Mouse (Mus musculus) monocyte, adult 2 months (primary cell): ENCODE data around the gene Sgms2.
"Not testable (repeated sequence)": the region's sequence is repeated elsewhere in the genome, so short reads cannot be mapped to it uniquely, and the experiment has no call there.

ENCODE experiments used
- DNase-seq, 2 experiments: peaks; one replicate each; pipeline ENCODE4 v3.0.0; 2022; ENCODE audit warnings: low spot score in 2 of 2, low read depth in 1 of 2

Gene Sgms2

GRCm38 (mm10) chr3:131359011-131359410, 132.2 kb downstream of the Sgms2 start:
- DNase-seq: no peak

DNA sequence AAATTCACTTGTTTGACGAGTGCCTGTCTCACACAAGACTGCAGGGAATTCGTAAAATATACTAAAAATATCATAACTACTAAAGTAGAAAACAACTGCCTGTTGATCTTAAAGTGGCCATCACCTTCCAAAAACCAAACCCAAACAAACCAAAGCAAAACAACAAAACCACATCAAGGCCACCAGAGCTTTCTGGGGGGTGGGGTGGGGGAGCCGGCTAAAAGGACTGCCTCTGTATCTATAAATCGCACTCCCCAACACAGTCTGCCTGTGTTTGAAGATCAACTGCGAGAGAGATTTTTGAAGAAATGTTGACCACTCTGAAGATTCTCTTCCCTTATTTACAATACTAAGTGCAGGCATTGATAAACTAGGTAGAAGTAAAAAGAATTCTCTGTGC, 133.0 kb downstream of the Sgms2 start:
- no peak for DNase-seq

DNA sequence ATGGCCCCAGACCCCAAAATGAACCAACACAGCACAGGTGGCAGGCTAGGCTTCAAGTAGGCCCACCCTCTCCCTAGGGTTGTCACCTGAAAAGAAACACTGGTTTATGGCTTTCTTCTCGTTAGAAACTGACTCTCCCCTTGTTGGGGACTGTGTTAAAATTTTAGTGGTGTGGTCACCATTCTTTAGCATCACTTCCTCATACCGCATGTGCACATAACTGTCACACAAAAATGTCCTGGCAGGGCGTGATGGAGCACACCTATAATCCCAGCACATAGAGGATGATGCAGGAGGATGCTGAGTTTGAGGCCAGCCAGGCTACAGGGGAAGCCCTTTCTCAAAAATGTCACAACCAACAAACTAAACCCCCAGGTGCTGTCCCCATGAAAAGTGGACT, 133.6 kb downstream of the Sgms2 start:
- DNase-seq: no peak

DNA sequence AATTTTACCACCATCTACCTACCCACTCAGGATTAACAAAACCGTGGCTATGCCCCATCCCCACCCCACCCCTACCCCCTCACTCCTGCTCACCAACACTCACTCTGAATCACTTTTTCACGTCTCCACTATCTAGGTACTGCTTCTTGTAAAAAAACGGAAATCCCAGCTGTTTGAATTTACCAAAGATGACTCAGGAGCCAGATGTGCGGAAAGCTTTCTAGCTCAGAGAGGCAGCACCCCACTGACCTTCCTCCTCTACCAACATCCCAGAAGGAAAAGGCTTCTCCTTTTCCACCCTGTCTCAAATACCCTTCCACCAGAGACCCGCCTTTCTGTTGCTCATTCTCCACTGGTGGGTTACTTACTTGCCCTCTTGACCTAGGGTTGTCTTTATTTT, 135.2 kb downstream of the Sgms2 start:
- no peak for DNase-seq

DNA sequence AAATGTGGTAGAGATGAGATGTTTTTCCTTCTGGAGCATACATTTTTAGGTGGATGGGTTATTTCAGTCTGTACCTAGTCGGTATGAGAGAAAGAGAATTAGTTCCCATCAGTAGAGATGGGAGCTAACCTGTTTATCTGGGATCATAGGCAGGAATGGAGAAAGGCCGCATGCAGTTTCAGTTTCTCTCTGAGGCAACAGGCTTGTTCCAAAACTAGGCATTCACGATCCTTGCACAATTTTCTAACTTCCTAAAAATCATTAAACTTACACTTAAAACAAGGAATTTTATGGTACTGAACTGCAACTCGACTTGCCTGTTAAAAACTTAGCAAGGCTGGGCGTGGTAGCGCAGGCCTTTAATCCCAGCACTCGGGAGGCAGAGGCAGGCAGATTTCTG, 140.7 kb downstream of the Sgms2 start:
- no peak for DNase-seq

DNA sequence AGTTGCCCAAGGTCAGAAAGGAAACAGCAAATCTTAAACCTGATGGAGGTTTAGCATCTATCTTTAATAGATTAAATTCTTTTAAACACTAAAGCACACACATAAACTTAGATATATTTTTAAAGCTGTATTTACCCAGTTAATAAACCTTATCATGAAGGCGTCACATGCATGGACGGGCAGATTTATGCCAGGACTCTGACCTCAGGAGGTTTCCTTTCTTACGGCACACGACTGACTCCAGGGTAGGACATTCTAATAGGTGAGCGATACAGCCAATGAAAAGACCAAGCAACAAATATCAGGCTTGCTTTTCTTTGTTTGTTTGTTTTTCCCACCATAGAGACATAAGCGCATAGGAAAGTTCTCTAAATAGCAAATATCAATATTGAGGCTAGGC, 142.2 kb downstream of the Sgms2 start:
- DNase-seq: no peak

DNA sequence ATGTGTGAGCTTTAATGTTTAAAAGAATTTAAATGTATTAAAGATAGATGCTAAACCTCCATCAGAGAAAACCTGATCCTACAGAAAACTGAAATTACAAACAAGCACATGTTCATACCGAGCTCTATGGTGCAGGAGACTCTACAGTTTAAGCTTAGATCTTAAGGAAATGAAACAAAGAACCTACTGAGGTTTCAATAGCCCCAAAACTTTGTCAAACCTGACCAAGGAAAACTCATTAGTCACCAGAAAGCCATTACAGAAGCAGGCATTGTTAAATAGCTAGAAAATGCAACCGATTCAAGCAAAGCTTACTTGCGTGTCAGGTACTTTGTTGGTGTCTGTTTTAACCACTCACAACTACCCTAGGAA, 142.6 kb downstream of the Sgms2 start:
- no peak for DNase-seq

- DNase-seq: no peak
Observed at GRCm38 (mm10) chr3:131347831-131348578, 143.2 kb downstream of the Sgms2 start.

- no peak for DNase-seq
Observed at GRCm38 (mm10) chr3:131345903-131346302, 145.3 kb downstream of the Sgms2 start.

DNA sequence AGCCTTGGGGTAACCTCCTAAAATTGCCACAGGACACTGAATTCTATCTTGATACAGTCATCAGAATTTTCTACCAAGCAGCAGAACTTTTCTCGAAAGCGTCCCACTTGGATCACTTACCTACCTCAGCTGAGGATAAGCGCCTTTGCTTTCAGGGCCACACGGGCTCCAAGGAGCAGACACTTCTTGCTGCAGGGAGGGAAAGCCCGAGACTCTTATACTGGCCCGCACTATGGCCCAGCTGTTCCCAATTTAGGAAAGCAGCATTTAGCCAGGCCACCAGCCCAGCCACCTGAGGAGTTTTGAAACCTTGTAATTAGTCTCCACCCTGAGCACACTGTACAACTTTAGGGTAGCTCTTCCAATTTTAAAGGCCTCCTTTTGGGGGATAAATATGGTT, 147.9 kb downstream of the Sgms2 start:
- no peak for DNase-seq

- DNase-seq: no peak
Observed at GRCm38 (mm10) chr3:131340885-131341284, 150.3 kb downstream of the Sgms2 start.

- no peak for DNase-seq
Observed at GRCm38 (mm10) chr3:131339280-131339679, 151.9 kb downstream of the Sgms2 start.

DNA sequence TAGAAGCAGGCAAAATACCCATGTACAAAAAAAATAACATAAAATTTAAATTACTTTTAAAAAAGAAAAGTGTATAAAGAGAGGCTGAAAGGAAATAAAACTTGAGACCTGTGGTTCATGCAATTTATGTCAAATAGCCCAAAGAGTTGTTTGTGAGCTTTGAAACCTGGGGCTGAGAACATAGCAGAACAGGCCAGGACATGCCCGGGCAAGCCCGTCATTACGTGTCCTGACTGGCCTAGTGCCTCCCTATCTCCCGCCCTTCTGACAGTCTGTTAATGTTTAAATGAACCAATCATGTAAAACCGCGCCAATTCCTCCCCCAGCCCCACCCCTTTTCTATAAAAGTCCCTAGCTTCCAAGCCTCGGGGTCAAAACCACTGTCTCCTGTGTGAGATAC, 153.5 kb downstream of the Sgms2 start:
- DNase-seq: not testable (repeated sequence)

DNA sequence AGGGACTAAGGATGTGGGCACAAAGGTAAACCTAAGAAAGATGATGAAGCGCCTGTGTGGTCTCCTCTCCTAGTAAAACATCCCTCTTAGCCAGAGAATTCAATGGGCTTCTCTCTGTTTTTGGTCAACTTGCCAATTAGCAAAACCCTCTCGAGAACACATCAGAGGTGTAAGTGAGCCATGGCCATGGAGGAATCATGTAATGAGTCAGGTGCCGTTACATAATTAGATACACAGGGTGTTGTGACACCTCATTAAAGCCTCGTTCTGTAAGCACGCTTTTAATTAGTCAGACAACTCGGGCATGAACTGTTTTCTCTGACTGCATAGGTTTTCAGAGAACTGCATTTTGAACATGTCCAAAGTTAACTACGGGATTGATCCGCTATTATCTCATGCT, 154.6 kb downstream of the Sgms2 start:
- DNase-seq: no peak

DNA sequence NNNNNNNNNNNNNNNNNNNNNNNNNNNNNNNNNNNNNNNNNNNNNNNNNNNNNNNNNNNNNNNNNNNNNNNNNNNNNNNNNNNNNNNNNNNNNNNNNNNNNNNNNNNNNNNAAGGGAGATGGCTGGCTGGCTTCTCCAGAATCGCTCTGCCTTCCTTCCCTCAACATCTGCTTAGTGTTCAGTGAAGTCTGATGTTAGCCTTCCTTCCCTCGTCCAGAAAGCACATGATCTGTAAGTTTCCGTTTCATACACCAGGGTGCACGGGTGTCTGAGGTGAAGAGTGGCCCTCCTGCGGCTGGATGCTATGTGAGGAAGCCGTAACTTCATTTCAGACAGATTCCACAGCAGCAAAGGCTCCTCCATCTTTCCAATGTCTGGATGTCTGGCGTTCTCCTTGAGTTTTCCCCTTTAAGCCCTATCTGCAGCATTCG, 156.1 kb downstream of the Sgms2 start:
- DNase-seq: no peak

DNA sequence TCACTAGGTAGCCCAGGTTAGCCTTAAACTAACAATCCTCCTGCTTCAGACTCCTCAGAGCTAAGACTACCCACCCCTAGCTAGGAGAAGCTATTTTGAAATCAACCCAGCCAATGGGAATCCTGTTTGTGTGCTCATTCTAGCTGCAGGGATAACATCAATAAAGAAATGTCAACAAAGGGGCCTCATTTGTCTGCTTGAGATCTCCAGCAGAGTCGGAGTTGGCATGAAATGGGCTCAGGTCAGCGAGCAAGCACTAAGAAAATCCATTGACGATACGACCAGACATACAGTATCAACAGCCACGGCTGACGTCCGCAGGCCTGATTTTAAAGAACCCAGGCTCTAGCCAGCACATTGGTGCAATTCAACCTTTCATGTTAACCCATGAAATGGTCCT, 164.0 kb downstream of the Sgms2 start:
- DNase-seq: no peak

GRCm38 (mm10) chr3:131326637-131327036, 164.6 kb downstream of the Sgms2 start:
- DNase-seq: no peak

DNA sequence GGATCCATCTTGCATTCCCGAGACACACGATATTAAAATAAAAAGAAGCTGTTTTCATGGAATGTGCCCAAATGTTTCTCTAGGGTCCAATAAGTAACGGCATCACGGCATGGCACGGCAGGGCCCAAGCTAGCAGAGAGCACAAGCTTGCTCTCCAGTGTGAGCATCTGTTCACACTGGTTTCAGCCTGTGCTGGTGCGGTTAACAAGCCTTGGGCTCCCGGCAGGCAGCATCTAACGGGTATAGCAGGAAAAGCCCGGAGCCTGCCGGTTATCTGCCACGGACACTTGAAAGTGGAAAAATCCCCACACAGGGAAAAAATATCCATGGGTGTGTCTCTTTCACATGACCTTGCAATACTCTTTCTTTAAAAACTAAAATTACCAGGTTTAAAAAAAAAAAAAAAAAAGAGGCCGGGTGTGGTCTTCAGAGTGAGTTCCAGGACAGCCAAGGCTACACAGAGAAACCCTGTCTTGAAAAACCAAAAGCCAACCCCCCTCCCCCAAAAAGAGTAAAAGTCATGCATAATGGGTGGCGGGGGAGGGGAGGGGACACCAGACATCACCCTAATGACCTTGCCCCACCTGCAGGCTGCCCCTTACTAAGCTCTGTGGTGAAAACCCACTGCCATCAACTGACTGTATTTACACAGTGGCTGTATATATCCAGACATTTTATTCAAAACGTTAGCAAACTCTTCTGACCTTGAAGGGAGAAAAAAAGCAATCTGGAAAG, 169.0 kb downstream of the Sgms2 start:
- DNase-seq: no peak

- DNase-seq: peak in 1 of 2 experiments; percentile 55
Observed at GRCm38 (mm10) chr3:131320184-131320583, 171.0 kb downstream of the Sgms2 start.

- no peak for DNase-seq
Observed at GRCm38 (mm10) chr3:131318211-131318610, 173.0 kb downstream of the Sgms2 start.

DNA sequence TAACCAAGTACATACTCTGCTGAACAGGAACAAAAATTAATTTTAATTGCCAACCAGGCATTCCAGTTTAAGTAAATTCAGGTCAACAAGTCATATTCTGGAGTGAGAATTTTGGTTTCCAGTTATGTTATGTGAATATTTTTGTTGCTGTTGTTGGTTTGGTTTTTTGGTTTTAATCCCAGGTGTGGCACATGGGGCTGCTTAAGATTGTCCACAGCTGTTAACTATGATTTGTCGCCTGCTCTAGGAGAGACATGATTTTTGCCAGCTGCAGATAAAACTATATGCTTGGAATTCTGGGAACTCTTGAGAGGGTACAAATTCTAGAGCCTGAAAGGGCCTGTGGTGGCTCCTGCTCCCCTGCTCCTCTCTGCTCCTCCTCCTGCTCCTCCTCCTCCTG, 174.1 kb downstream of the Sgms2 start:
- no peak for DNase-seq

DNA sequence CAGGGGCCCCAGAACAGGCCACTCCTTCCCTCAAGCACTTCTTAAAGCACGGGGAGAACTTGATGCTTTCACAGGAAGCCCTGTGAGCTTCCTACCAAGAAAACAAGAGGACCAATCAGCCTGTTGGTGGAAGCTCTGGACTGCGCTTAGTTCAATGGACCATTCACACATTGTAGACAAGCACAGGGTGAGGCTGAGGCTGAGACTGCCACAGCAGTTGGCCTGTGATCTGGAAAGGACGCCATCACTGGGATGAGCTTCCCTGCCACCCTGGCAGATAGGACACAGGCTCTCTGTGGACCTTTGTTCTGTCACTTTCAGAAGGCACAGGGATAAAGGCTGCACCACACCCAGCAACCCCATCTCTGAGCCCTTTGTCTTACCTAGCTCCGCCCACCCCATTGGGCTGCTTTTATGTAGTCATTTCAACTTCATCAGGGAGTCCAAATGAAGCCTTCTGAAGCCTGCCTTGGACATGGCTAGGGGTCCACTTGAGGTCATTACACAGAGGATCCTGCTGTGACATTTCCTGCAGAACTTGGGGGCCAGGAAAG, 175.2 kb downstream of the Sgms2 start:
- no peak for DNase-seq
